Mouse (Mus musculus) myocyte (in vitro differentiated cells): ENCODE data around the gene Hipk4.

Source experiments
- CEBPB ChIP-seq: IDR thresholded peaks from 2 replicates; pipeline ENCODE4 v1.6.1; 2011; ENCODE audit warnings: mild to moderate bottlenecking, moderate library complexity; ENCODE audit not compliant: poor library complexity, insufficient read depth, severe bottlenecking
- E2F4 ChIP-seq: IDR thresholded peaks from one replicate; pipeline ENCODE4 v1.6.1; 2011; ENCODE audit warnings: mild to moderate bottlenecking, control low read depth, moderate library complexity; ENCODE audit not compliant: insufficient read depth
- MAX ChIP-seq: IDR thresholded peaks from one replicate; pipeline ENCODE4 v1.6.1; 2011; ENCODE audit warnings: low read depth, mild to moderate bottlenecking, control low read depth
- MYOD1 ChIP-seq, 3 experiments: IDR thresholded peaks; one replicate each; pipeline ENCODE4 v1.6.1; 2011; ENCODE audit warnings: control low read depth in 2 of 3, low read depth in 2 of 3, mild to moderate bottlenecking in 2 of 3, moderate library complexity in 1 of 3; ENCODE audit not compliant: insufficient read length in 2 of 3, control insufficient read depth in 1 of 3
- MYOG ChIP-seq, 3 experiments: IDR thresholded peaks; one replicate each; pipeline ENCODE4 v1.6.1; 2011; ENCODE audit warnings: control low read depth in 2 of 3, low read depth in 2 of 3, mild to moderate bottlenecking in 2 of 3; ENCODE audit not compliant: insufficient read length in 2 of 3, control insufficient read depth in 1 of 3, insufficient read depth in 1 of 3
- POLR2A ChIP-seq: IDR thresholded peaks from one replicate; pipeline ENCODE4 v1.6.1; 2011; ENCODE audit warnings: low read depth, mild to moderate bottlenecking, control low read depth, moderate library complexity; ENCODE audit not compliant: insufficient read length
- POLR2AphosphoS2 ChIP-seq: IDR thresholded peaks from one replicate; pipeline ENCODE4 v1.6.1; 2011; ENCODE audit warnings: low read depth, control low read depth; ENCODE audit not compliant: insufficient read length
- REST ChIP-seq: IDR thresholded peaks from one replicate; pipeline ENCODE4 v1.6.1; 2011; ENCODE audit warnings: mild to moderate bottlenecking, control low read depth, moderate library complexity; ENCODE audit not compliant: insufficient read depth, insufficient read length
- SRF ChIP-seq: IDR thresholded peaks from one replicate; pipeline ENCODE4 v1.6.1; 2011; ENCODE audit warnings: low read depth; ENCODE audit not compliant: control insufficient read depth, insufficient read length
- TCF12 ChIP-seq: IDR thresholded peaks from one replicate; pipeline ENCODE4 v1.6.1; 2011; ENCODE audit warnings: mild to moderate bottlenecking, control low read depth; ENCODE audit not compliant: poor library complexity, insufficient read depth, severe bottlenecking
- TCF3 ChIP-seq: IDR thresholded peaks from one replicate; pipeline ENCODE4 v1.6.1; 2011; ENCODE audit warnings: low read depth, control low read depth; ENCODE audit not compliant: insufficient read length
- USF1 ChIP-seq: IDR thresholded peaks from one replicate; pipeline ENCODE4 v1.6.1; 2011; ENCODE audit warnings: low read depth, mild to moderate bottlenecking, control low read depth, moderate library complexity

DNA sequence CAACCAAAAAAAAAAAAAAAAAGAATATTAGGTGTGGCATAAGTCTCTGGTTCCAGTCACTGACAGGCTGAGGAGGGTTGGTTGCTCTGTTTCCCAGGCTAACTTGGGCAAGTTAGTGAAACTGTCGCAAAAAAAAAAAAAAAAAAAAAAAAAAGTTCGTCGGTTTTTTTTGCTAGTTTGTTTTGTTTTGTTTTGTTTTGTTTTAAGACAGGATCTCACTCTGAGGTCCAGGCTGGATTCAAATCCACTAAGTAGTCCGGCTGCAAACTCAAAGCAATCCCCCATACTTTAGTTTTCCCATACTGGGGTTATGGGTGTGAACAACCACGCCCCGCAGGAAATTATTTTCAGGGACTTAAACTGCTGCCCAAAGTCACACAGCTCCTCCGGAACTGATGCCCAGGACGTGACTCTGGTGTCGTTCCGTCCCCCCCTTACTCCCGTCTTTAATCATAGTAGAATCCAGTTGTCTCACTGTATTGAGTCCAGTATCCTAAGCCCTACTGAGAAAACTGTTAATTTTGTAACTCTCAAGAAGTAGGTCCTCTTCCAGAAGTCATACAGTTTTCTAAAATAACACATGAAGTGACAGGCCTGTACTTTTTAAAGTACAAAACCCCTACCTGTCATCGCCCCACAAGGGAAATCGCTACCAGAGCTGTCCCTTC lies 36.8 kb upstream of the Hipk4 start:
- TF ChIP-seq POLR2A (no peak), TCF12 (no peak), REST (no peak), E2F4 (no peak), MYOD1 (IDR thresholded peaks at IDR 0.05; ENCODE audit: control insufficient read depth in 1 of 3, insufficient read length in 2 of 3, low read depth in 2 of 3) (no peak), MAX (no peak), CEBPB (no peak), USF1 (no peak), MYOG (IDR thresholded peaks at IDR 0.05; ENCODE audit: control insufficient read depth in 1 of 3, insufficient read depth in 1 of 3, insufficient read length in 2 of 3, low read depth in 2 of 3) (no peak), POLR2AphosphoS2 (no peak), TCF3 (no peak), SRF (no peak)
